Mouse (Mus musculus): ENCODE results near the gene Aox4. TPM values are rescaled to one million over a fixed set of nuclear protein-coding genes. Genes with fewer than 3 reads are reported as not detected.

The Aox4 gene
- total RNA-seq, 4 experiments from 2014 or later = 3.0 to 4.0 (median 3.4) TPM

- no peak for DNase-seq (ENCODE audit: low spot score in 2 of 2)
These were observed 34.3 kb downstream of the Aox4 start for GRCm38 (mm10) chr1:58244487-58244886.

DNA sequence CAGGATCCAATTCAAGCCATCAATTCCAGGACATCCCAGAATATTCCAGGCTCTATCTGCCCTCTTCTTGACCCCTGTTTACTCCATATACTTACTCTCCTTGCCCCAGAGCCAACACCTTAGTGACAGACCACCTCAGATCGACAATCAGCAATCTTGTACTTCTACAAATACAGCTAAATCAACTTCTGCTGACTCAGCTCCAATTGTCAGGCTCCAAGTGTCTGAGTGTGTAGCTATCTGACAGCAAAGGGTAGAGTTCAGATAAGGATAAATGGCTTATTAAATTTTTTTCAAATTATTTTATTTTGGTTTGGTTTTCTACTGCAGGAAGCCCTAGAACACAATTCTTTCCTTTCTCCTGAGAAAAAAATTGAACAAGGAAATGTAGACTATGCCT is 38.3 kb downstream of the Aox4 start:
- DNase-seq (ENCODE audit: low spot score in 2 of 2) = no peak

- DNase-seq (ENCODE audit: low spot score in 2 of 2) = no peak
These were observed 43.3 kb downstream of the Aox4 start for GRCm38 (mm10) chr1:58253466-58253865.

GRCm38 (mm10) chr1:58257195-58257991 is 47.2 kb downstream of the Aox4 start:
- DNase-seq (ENCODE audit: low spot score in 2 of 2) = no peak

DNA sequence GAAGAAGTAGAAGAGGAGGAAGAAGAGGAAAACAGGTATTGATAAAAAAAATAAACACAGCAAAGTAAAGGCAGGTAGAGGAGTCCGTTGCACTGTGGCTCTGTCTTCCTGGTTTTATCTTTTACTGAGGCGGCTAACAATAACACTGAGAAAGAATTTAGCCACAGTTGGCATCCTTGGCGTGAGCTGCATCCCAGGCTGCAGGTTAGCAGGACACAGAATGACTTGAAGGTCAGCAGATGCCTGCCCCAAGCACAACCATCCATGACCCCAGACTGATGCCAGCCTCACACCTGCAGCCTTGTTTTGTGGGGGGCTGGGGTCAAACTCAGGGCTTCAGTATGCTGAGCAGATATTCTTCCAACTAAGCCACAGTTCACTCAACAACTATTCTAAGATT is 50.1 kb downstream of the Aox4 start:
- DNase-seq (ENCODE audit: low spot score in 2 of 2) = no peak

GRCm38 (mm10) chr1:58268231-58268630 is 58.0 kb downstream of the Aox4 start:
- DNase-seq (ENCODE audit: low spot score in 2 of 2) = no peak

DNA sequence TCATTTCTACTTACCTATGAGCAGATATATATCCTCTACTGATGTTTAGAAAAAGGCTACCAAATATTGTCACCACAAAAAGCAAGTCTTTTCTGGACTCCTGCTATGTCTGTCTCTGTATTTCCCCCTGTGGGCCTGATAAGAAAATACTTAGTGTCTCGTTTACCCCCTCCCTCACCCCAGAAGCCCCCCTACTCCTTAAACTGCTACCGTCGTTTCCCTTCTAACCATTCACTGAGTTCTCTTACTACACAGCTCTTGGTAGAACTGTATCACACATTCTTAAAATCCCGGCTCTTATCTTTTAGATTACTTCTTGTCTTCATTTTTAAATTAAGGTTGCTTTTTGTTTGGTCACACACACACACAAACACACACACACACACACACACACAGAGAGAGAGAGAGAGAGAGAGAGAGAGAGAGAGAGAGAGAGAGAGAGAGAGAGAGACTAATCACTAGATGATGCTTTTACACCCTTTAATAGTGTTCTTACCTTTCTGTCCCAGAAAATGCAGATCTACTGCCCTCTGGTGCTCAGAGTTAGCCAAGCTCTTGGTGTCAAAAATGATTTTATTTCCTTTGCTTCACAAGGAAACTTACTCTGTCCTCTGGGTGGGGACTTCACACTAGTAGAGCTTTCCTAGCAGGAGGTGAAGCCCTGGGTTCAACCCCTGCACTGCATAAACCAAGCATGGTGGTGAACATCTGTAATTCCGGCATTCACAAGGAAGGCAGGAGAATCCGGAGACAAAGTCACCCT is 60.8 kb downstream of the Aox4 start:
- DNase-seq (ENCODE audit: low spot score in 2 of 2) = no peak

- no peak for DNase-seq (ENCODE audit: low spot score in 2 of 2)
These were observed 65.7 kb downstream of the Aox4 start for GRCm38 (mm10) chr1:58275879-58276278.

DNA sequence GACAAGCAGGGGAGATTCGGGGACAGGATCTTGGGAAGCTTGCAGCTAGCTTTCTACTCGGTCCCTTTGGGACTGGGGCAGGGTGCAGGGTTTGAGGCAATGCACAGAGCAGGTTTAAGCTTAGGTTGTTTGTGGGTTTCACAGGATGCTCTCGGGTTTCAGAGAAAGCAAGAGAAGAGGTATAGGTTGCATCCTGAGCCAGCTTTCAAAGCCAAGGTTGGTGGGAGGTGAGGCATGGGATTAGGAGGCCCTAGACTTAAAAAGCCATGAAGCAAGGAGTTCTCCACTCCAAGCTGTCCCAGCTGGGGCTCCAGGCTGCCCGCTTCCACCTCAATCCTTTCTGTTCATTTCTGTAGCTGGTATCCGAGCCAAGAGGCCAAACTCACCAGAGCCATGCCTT is 67.8 kb downstream of the Aox4 start, which contains the start of gene Aox2:
Gene Aox2 (plus strand): TSS at position 301 of the 400 bp plus-strand sequence.
- no peak for DNase-seq (ENCODE audit: low spot score in 2 of 2)

- no peak for DNase-seq (ENCODE audit: low spot score in 2 of 2)
These were observed 68.3 kb downstream of the Aox4 start for GRCm38 (mm10) chr1:58278513-58278912.

DNA sequence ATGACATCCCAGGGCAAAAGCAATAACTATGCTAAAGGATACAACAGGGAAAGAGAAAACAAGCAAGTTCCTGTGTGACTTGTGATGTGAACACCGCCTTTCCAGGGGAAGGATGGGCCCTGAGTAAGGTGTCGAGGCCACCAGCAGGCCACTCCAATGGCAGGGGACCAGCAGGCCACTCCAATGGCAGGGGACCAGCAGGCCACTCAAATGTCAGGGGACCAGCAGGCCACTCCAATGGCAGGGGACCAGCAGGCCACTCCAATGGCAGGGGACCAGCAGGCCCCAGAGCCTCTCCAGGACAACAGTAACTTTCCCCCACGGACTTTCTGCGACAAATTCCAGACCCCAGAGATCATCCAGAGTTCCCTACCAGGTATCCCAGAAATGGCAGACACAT is 70.2 kb downstream of the Aox4 start:
- DNase-seq (ENCODE audit: low spot score in 2 of 2) = no peak

DNA sequence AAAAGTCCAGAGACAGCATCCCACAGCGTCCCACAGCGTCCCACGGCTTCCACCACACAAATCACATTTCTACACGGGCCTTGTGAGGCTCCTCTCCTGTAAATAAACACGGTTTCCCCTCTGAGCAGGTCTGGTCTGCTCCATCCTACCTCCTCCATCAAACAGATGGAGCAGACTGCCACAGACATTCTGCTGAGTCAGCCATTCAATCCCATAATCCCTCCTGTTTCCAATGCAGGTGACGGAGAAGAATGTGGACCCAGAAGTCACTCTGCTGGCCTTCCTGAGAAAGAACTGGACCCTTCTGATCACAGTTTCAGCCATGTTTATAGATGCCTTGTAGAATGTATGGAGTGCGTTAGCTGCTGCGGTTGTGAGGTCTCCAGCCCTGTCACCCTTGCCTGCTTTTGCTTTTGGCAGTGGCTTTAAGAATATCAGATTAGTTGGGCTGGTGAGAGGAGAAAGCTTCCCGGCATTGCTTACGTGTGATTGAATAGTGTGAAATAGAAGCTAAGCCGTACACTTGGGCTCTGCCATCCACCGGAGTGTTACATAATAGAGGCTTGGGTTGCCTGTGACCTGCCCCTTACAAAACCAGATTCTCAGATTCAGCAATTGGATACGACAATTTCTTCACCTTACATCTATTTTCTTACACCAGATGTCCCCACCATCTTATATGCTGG is 70.9 kb downstream of the Aox4 start:
- no peak for DNase-seq (ENCODE audit: low spot score in 2 of 2)

DNA sequence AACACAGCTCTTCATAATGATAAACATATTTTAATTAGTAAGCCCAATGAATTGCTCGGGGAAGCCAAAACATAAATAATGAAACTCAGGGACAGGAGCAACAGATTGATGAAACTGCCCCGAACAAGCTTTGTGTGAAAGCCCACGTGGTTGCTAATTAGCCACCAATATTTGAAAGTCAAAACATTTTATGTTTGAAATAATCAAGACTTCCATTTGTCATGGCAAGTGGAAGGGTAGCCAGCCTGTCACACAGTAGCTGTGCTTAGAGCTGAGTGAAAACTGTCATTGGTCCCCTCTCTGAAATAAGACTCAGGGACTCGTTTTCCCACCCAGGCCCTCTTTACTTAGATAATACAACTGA is 71.4 kb downstream of the Aox4 start:
- no peak for DNase-seq (ENCODE audit: low spot score in 2 of 2)

DNA sequence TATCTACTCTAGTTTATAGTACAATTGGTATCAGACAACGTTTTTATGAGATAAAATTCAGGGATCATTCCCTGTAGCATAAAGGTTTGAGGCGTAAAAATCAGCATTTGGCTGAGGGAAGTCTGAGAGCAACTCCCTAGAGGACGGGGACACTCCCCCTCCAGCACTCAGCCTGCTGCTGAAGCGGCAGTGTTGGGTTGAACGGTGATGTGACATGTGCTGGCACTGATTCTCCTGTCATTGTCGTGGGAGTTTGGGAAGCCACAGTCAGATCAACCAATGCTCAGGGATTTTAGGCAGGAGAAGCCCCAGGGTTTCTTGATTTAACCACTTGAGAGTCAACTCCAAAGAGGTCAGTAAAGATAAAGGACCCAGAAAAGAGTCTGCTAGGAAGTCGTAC is 74.3 kb downstream of the Aox4 start:
- no peak for DNase-seq (ENCODE audit: low spot score in 2 of 2)

DNA sequence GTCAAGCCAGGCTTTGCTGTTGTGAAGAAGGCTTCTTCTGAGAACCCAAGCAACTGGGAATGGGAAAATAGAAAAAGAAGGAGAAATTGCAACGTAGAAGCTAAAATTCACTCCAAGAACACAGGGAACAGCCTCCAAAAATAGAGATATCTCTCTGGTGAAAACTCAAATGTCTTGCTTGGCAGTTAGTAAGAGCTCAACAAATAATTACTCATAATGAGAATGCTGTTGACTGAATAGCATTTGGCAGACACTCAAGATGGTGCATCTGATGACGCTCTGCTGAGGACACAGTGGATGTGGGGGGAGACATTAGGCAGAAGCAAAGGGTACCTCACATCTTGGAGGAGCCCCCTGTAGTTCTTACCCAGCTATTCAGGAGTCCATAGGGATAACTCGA is 77.9 kb downstream of the Aox4 start:
- DNase-seq (ENCODE audit: low spot score in 2 of 2) = no peak

- peak; percentile 12 to 28 for DNase-seq (ENCODE audit: low spot score in 2 of 2)
These were observed 79.8 kb downstream of the Aox4 start for GRCm38 (mm10) chr1:58289863-58290469.

GRCm38 (mm10) chr1:58291394-58292300 is 81.5 kb downstream of the Aox4 start:
- DNase-seq (ENCODE audit: low spot score in 2 of 2) = peak in 1 of 2 experiments; percentile 25

DNA sequence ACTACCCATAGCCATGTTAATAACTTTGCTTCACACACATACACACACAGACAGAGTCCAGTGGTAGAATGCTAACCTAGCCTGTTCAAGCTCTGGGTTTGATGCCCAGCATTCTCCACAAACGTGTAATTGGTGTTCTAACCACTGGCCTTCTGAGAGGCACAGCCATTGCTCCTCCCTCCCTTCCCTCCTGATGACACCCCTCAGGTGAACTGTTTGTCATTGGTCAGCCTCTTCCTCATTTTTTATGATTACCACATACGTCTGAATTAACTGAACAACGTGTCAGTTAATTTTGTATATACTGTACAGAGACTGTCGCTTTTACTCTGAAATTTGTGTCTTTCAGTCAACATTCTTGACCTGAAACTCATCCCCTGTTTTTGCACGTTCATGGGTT is 84.5 kb downstream of the Aox4 start:
- DNase-seq (ENCODE audit: low spot score in 2 of 2) = no peak

GRCm38 (mm10) chr1:58296278-58296677 is 86.1 kb downstream of the Aox4 start:
- peak in 1 of 2 experiments; percentile 16 for DNase-seq (ENCODE audit: low spot score in 2 of 2)

GRCm38 (mm10) chr1:58296821-58297220 is 86.6 kb downstream of the Aox4 start:
- no peak for DNase-seq (ENCODE audit: low spot score in 2 of 2)

GRCm38 (mm10) chr1:58298347-58298746 is 88.2 kb downstream of the Aox4 start:
- DNase-seq (ENCODE audit: low spot score in 2 of 2) = no peak
